Mouse (Mus musculus) gastrocnemius, postnatal 4 days (tissue): ENCODE data around the gene Nme8. TPM values are rescaled to one million over a fixed set of nuclear protein-coding genes. Genes with fewer than 3 reads are reported as not detected.

Source experiments
- DNase-seq, 2 experiments: peaks; one replicate each; pipeline ENCODE4 v3.0.0; 2021 to 2022; ENCODE audit warnings: low spot score in 2 of 2, mixed read lengths in 2 of 2
- total RNA-seq, 2 experiments: library from RNA; stranded (reverse); gene quantifications; 2 replicates each; pipeline ENCODE4 v1.2.3; 2021

Nme8 gene
- total RNA-seq, 2 experiments from 2014 or later, result not detected

DNA sequence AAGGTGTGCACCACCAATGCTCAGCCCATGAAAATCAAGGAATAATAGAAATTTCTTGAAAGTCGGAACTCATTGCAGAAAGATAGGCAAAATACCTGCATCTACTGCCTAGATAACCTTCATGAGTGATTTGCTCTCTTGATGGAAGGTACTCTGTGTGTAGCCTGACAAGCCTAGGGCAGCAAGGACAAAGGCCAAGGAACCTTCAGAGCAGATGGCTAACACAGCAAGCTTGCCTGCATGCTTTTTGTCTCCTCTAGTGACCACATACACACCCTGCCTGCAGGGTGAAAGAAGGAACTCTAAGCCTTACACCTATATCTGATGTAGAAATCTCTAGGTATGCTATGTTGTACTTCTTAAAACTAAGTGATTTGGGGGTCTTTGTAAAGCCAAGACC is 102.5 kb downstream of the Nme8 start:
- DNase-seq, result no peak

Other genes starting within 250 kb of the Nme8 start
- gene Epdr1, start 77.9 kb downstream of the Nme8 start, total RNA-seq, result 10 to 100 TPM; 35.9 to 44.4 TPM
- 10 to 100 TPM; 44.5 to 45.8 TPM for gene Sfrp4, start 74.7 kb downstream of the Nme8 start, total RNA-seq
- under 1 TPM; 0.29 to 0.32 TPM for gene Gpr141, start 126.5 kb upstream of the Nme8 start, total RNA-seq